8 mouse cellular contexts compared by ENCODE assay signal in the genomic region with DNA sequence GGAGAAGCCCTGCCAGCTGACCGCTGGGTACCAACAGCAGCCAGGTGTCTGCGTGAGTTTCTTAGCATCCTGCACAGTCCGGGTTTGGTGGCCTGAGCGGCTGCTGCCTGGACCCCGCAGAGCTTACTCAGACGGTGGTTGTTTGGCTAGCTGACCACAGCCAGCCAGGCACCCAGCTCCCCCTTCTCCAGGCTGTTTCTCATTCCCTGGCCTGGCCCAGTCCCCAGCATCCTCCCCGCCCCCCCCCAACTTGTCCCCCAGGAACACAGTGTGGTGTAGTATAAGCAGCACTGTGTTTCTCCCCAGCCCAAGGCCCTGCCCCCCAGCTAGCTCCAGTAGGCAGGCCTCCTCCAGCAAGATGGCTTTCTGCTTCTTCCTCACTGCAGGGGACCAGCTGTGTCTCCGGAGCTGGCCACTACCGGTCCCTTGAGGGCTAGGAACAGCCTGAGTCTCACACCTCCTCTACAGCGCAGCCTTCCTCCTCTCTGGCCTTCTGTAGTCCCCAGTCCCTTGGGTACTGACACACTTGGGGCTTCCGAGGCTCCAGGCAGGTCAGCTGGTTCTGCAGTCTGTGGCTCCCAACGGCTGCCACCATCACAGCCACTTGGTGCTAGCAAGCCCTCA. TPM values are rescaled to one million over a fixed set of nuclear protein-coding genes. Genes with fewer than 3 reads are reported as not detected.
DNase-seq lines count a peak whose midpoint lies in the region; ATAC-seq and TF ChIP-seq lines count a peak whose summit lies in the region.

No protein-coding gene starts in this region.

- no peak for TF ChIP-seq CTCF in lung, embryonic 14.5 days (IDR thresholded peaks at IDR 0.05; ENCODE audit: low read depth)
- no peak for TF ChIP-seq CTCF in lung, adult 2 months (IDR thresholded peaks at IDR 0.05; ENCODE audit: insufficient read depth, low read length)
- TF ChIP-seq CTCF in cerebellum, adult 2 months (IDR thresholded peaks at IDR 0.05; ENCODE audit: borderline replicate concordance, insufficient read depth, low read depth, low read length): no peak

- peaks cover 21% of the 10 kb centered on the region for H3K36me3 ChIP-seq in lung, embryonic 14.5 days (ENCODE audit: insufficient read depth)
- H3K36me3 ChIP-seq in forebrain, embryonic 13.5 days (ENCODE audit: poor library complexity, severe bottlenecking): no peaks in the 10 kb centered on the region
- no peaks in the 10 kb centered on the region for H3K36me3 ChIP-seq in limb, embryonic 15.5 days

- H3K4me2 ChIP-seq in lung, embryonic 14.5 days: peak overlapping the region; percentile 91
- H3K4me2 ChIP-seq in forebrain, embryonic 13.5 days: peak overlapping the region; percentile 16; the same call in 1 of the 2 replicates
- H3K4me2 ChIP-seq in limb, embryonic 15.5 days: peak overlapping the region; percentile 29

- peak overlapping the region; percentile 34 for H3K9ac ChIP-seq in lung, embryonic 14.5 days
- peak overlapping the region; percentile 10; the same call in 1 of the 2 replicates for H3K9ac ChIP-seq in forebrain, embryonic 13.5 days
- H3K9ac ChIP-seq in limb, embryonic 15.5 days: peak overlapping the region; percentile 7; the same call in 1 of the 2 replicates

- ATAC-seq in lung, embryonic 14.5 days (ENCODE audit: insufficient read depth): no peak
- ATAC-seq in forebrain, embryonic 13.5 days: peak; percentile 33; the same call in 1 of the 2 replicates
- no peak for ATAC-seq in limb, embryonic 15.5 days (ENCODE audit: insufficient number of reproducible peaks, low FRiP score, low TSS enrichment, low read depth)

- H3K4me1 ChIP-seq in lung, embryonic 14.5 days (ENCODE audit: insufficient read depth): peaks cover 52% of the 10 kb centered on the region
- peaks cover 57% of the 10 kb centered on the region for H3K4me1 ChIP-seq in lung, adult 2 months (ENCODE audit: control insufficient read depth, insufficient read depth, low read length)
- peaks cover 40% of the 10 kb centered on the region for H3K4me1 ChIP-seq in forebrain, embryonic 13.5 days
- peaks cover 55% of the 10 kb centered on the region for H3K4me1 ChIP-seq in limb, embryonic 15.5 days
- peaks cover 11% of the 10 kb centered on the region for H3K4me1 ChIP-seq in cerebellum, adult 2 months (ENCODE audit: control insufficient read depth, insufficient read depth, low read length)

- no peak for TF ChIP-seq POLR2A in lung, adult 2 months (IDR thresholded peaks at IDR 0.05; ENCODE audit: borderline replicate concordance, extremely low read depth, low read depth, low read length)
- no peak for TF ChIP-seq POLR2A in cerebellum, adult 2 months (IDR thresholded peaks at IDR 0.05; ENCODE audit: borderline replicate concordance, insufficient read depth, low read length)

- peak overlapping the region; percentile 9; the same call in 1 of the 2 replicates for H3K4me3 ChIP-seq in lung, embryonic 14.5 days (ENCODE audit: low read depth, low read length)
- H3K4me3 ChIP-seq in lung, adult 2 months (replicated peaks; ENCODE audit: extremely low read depth, low read depth, low read length): no peak overlapping the region
- no peak overlapping the region for H3K4me3 ChIP-seq in forebrain, embryonic 13.5 days
- H3K4me3 ChIP-seq in limb, embryonic 15.5 days: no peak overlapping the region
- no peak overlapping the region for H3K4me3 ChIP-seq in cerebellum, adult 2 months (replicated peaks; ENCODE audit: insufficient read depth, low read depth, low read length)

- no peaks in the 10 kb centered on the region for H3K27me3 ChIP-seq in lung, embryonic 14.5 days (ENCODE audit: insufficient read depth, low read length)
- peaks cover 12% of the 10 kb centered on the region for H3K27me3 ChIP-seq in forebrain, embryonic 13.5 days
- H3K27me3 ChIP-seq in limb, embryonic 15.5 days: peaks cover 12% of the 10 kb centered on the region
- no peaks in the 10 kb centered on the region for H3K27me3 ChIP-seq in cerebellum, adult 2 months (ENCODE audit: control insufficient read depth, insufficient read depth, low read length)

- no peaks in the 10 kb centered on the region for H3K9me3 ChIP-seq in lung, embryonic 14.5 days (ENCODE audit: low read depth, low read length)
- no peaks in the 10 kb centered on the region for H3K9me3 ChIP-seq in forebrain, embryonic 13.5 days (replicated peaks)
- H3K9me3 ChIP-seq in limb, embryonic 15.5 days: no peaks in the 10 kb centered on the region

- WGBS in lung, embryonic 14.5 days: 44% methylated on average over 12 of the region's 12 CpGs
- 56% methylated on average over 12 of the region's 12 CpGs for whole genome bisulfite sequencing in lung, adult 2 months
- 53% methylated on average over 12 of the region's 12 CpGs for WGBS in forebrain, embryonic 13.5 days
- WGBS in limb, embryonic 15.5 days: 43% methylated on average over 12 of the region's 12 CpGs
- WGBS in cerebellum, adult 2 months: 40% methylated on average over 12 of the region's 12 CpGs

- H3K27ac ChIP-seq in lung, embryonic 14.5 days (ENCODE audit: low read depth): peak overlapping the region; percentile 94
- H3K27ac ChIP-seq in forebrain, embryonic 13.5 days: no peak overlapping the region
- H3K27ac ChIP-seq in limb, embryonic 15.5 days: 0 out of 2 replicates have a peak overlapping the region, but pooled peaks have one; percentile 13
- no peak overlapping the region for H3K27ac ChIP-seq in cerebellum, adult 2 months (ENCODE audit: insufficient read depth, low read length)

- peak; percentile 52 for DNase-seq in cerebellum, adult 9-11 months
- no peak for DNase-seq in cerebellum, adult 9-10 months
- peak; percentile 37 for DNase-seq in lung, embryonic 14.5 days
- DNase-seq in lung, adult 2 months: no peak
- DNase-seq in frontal cortex, postnatal 10 days (ENCODE audit: low spot score in 2 of 2): no peak
- no peak for DNase-seq in cerebellum, adult 2 months

RNA-seq across cellular contexts. Expression of a gene that starts 8.2 kb away (rescaled TPM):
- 81.9 and 84.2 TPM in 2 replicates for polyA plus RNA-seq in lung, embryonic 14.5 days (2014; fragmentation: Nextera tagmentation; extraction: Ambion mirVana)
- polyA plus RNA-seq in lung, adult 2 months (2012; rRNA removed): 146 and 185 TPM in 2 replicates
- polyA plus RNA-seq in forebrain, embryonic 13.5 days (2015; fragmentation: Nextera tagmentation; extraction: Ambion mirVana): 14.3 and 19.7 TPM in 2 replicates
- polyA plus RNA-seq in limb, embryonic 15.5 days (2015; fragmentation: Nextera tagmentation; extraction: Ambion mirVana): 31.7 and 32.2 TPM in 2 replicates
- 24.2 and 29.4 TPM in 2 replicates for polyA plus RNA-seq in cerebellum, adult 2 months (2012; rRNA removed)

RNA-seq across cellular contexts. Expression of a gene that starts 41.8 kb away (rescaled TPM):
- polyA plus RNA-seq in lung, embryonic 14.5 days (2014; fragmentation: Nextera tagmentation; extraction: Ambion mirVana): not detected in 2 replicates
- polyA plus RNA-seq in lung, adult 2 months (2012; rRNA removed): not detected in 2 replicates
- not detected in 2 replicates for polyA plus RNA-seq in forebrain, embryonic 13.5 days (2015; fragmentation: Nextera tagmentation; extraction: Ambion mirVana)
- polyA plus RNA-seq in limb, embryonic 15.5 days (2015; fragmentation: Nextera tagmentation; extraction: Ambion mirVana): not detected in 2 replicates
- not detected in 2 replicates for polyA plus RNA-seq in cerebellum, adult 2 months (2012; rRNA removed)

RNA-seq across cellular contexts. Expression of a gene that starts 55.0 kb away (rescaled TPM):
- 0.09 and 0.18 TPM in 2 replicates for polyA plus RNA-seq in lung, embryonic 14.5 days (2014; fragmentation: Nextera tagmentation; extraction: Ambion mirVana)
- polyA plus RNA-seq in lung, adult 2 months (2012; rRNA removed): 1.0 and 1.3 TPM in 2 replicates
- polyA plus RNA-seq in forebrain, embryonic 13.5 days (2015; fragmentation: Nextera tagmentation; extraction: Ambion mirVana): 0.10 and 0.17 TPM in 2 replicates
- 0.12 and 0.16 TPM in 2 replicates for polyA plus RNA-seq in limb, embryonic 15.5 days (2015; fragmentation: Nextera tagmentation; extraction: Ambion mirVana)
- 0.79 and 0.89 TPM in 2 replicates for polyA plus RNA-seq in cerebellum, adult 2 months (2012; rRNA removed)

Comparison
In these comparisons a context has a peak if more than half of its experiments do, and no peak if none do; other contexts are left out.
1. DNase-seq: peak in cerebellum, adult 9-11 months (single experiment) and lung, embryonic 14.5 days (single experiment); none in cerebellum, adult 9-10 months (single experiment), lung, adult 2 months (single experiment), frontal cortex, postnatal 10 days (0 of 2) and cerebellum, adult 2 months (0 of 2).
2. H3K27ac ChIP-seq: peak in lung, embryonic 14.5 days (single experiment) and limb, embryonic 15.5 days (single experiment); none in forebrain, embryonic 13.5 days (single experiment) and cerebellum, adult 2 months (single experiment).
3. H3K4me2 ChIP-seq: peak in every context shown above with its lines; median percentile 91 in lung, embryonic 14.5 days; 29 in limb, embryonic 15.5 days; 16 in forebrain, embryonic 13.5 days.
4. Peak in every context shown above with its lines, with median percentiles within 50 percentile points of each other: H3K9ac ChIP-seq.